Mouse (Mus musculus): ENCODE measurements around the gene Shc4. TPM values are rescaled to one million over a fixed set of nuclear protein-coding genes. Genes with fewer than 3 reads are reported as not detected.

Shc4 gene
- polyA plus RNA-seq, 1 experiment from 2014 or later = 2.8 TPM

DNA sequence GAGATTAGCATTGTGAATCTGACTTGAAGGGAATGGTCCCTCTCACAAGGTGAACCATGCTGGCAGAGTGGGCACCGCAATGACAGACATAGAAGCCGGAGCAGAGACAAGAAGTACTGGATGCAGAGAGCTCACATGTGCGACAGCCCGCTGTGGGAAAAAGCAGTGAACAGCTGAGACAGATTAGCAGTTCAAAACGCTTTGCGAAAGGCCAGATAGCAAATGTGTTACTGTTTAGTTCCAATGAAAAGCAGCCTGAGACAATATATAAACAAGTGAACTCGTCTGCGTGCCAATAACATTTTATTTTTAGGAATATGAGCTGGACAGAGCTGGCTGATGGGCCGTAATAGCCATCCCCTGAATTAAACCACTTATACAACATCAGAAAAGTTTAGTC is 42.1 kb downstream of the Shc4 start:
- Histone ChIP-seq H3K4me2 (no peak overlapping the region), H3K4me1 (replicated peaks) (peaks cover 10% of the 10 kb centered on the region), H3K27me3 (no peaks in the 10 kb centered on the region), H3K36me3 (no peaks in the 10 kb centered on the region), H3K27ac (no peak overlapping the region), H3K9me3 (no peaks in the 10 kb centered on the region), H3K9ac (no peak overlapping the region), H3K4me3 (no peak overlapping the region)
- 85% methylated on average over 9 of the region's 9 CpGs for WGBS
- no peak for ATAC-seq (ENCODE audit: low FRiP score)

DNA sequence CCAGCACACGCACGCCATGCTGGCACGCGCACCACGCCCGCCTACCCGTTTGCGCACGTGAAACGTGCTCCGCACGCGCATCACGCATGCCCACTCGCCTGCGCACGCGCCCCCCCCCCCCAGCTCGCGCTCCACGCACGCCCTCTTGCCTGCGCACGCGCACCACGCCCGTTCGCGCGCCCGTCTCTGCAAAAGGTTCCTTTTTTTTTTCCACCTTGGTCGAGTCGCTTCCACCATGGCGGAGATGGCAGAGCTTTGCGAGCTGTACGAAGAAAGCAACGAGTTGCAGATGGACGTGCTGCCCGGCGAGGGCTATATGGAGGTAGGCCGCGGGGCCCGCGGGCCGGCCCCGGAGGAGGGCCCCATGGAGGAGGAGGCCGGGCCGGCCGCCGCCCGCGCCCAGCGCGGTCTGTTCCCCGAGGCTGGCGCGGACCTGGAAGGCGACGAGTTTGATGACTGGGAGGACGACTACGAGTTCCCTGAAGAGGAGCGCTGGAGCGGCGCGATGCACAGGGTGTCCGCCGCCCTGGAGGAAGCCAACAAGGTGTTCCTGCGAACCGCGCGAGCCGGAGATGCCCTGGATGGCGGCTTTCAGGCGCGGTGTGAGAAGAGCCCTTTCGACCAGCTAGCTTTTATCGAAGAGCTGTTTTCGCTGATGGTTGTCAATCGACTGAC is 50.9 kb downstream of the Shc4 start, which contains the start of gene Eid1:
Eid1 (plus strand) TSS at position 139 of the 675 bp plus-strand sequence.
- under 1% methylated on average over 58 of the region's 79 CpGs for WGBS
- Histone ChIP-seq H3K36me3 (no peaks in the 10 kb centered on the region), H3K9me3 (no peaks in the 10 kb centered on the region), H3K9ac (peak within 1 kb of the TSS; percentile 95), H3K4me2 (peak within 1 kb of the TSS; percentile 68), H3K4me3 (peak within 1 kb of the TSS; percentile 81), H3K27me3 (no peaks in the 10 kb centered on the region), H3K27ac (peak within 1 kb of the TSS; percentile 98), H3K4me1 (replicated peaks) (peaks cover 13% of the 10 kb centered on the region)
- ATAC-seq (ENCODE audit: low FRiP score) = peak; percentile 94

DNA sequence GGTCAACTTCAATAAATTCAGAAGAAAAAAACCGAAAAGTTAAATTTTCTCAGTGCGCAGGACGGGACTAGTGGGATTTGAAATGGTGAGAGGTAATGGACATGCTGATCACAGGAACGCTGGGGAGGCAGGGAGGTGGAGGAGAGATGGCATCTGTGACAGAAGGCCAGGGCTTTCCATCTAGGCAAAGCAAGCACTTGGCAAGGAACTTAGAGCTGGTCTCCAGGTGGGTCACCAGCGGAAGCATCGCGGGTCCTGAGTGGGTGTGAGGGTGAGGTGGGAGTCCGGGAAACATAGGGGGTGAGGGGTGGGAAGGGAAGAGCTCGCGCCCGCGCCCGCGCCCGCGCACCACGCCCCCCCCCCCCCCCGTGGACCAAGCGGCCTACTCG is 51.4 kb downstream of the Shc4 start:
- ATAC-seq (ENCODE audit: low FRiP score) = no peak

DNA sequence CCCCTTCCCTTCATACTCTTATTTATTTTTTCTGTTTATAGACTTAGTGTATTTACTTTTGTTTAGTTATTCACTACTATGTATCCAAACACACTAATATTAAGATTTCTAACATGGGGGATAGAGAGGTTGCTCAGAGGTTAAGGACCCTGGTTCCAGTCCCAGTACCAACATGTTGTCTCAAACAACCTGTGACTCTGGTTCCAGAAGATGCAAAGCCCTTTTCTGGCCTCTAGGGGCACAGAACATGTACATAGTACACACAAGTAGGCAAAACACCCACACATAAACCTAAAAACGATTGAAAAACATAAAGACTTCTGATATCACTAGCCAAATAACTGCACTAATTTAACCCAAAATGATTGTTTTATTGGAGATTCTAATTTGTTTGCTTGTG is 53.1 kb downstream of the Shc4 start:
- no peak overlapping the region for H3K27ac ChIP-seq
- 61% methylated on average over 1 of the region's 1 CpGs for WGBS
- no peak overlapping the region for H3K4me2 ChIP-seq
- peaks cover 12% of the 10 kb centered on the region for H3K4me1 ChIP-seq (replicated peaks)
- H3K4me3 ChIP-seq = no peak overlapping the region
- ATAC-seq (ENCODE audit: low FRiP score) = no peak
- no peaks in the 10 kb centered on the region for H3K9me3 ChIP-seq
- no peak overlapping the region for H3K9ac ChIP-seq
- no peaks in the 10 kb centered on the region for H3K36me3 ChIP-seq
- no peaks in the 10 kb centered on the region for H3K27me3 ChIP-seq

More for the DNA sequence above, 51.4 kb downstream of the Shc4 start:
- Histone ChIP-seq H3K27ac (peak overlapping the region; percentile 98), H3K27me3 (no peaks in the 10 kb centered on the region), H3K4me1 (replicated peaks) (peaks cover 13% of the 10 kb centered on the region), H3K4me3 (peak overlapping the region; percentile 81), H3K9me3 (no peaks in the 10 kb centered on the region), H3K9ac (peak overlapping the region; percentile 95), H3K36me3 (no peaks in the 10 kb centered on the region), H3K4me2 (peak overlapping the region; percentile 68)
- 29% methylated on average over 8 of the region's 20 CpGs for WGBS

DNA sequence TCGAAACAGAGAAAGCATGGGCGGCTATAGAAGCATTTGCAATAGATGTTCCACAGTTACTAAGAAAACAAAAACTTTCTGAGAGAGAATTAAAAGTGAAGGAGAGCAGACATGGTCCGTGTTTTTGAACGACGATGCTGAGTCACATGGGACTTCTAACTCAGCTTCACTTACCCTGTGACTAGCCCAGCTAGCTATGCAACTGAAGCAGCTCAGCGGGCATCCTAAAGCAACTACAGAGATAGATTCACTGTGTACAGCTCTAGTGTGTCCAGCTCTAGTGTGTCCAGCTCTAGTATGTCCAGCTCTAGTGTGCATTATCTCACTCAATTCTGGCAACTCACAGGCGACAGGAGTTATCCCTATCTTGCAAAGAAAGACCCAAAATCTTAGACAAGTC is 56.2 kb downstream of the Shc4 start:
- Histone ChIP-seq H3K27me3 (no peaks in the 10 kb centered on the region), H3K27ac (no peak overlapping the region), H3K4me3 (no peak overlapping the region), H3K9me3 (no peaks in the 10 kb centered on the region), H3K36me3 (no peaks in the 10 kb centered on the region), H3K4me2 (no peak overlapping the region), H3K4me1 (replicated peaks) (peaks cover 9% of the 10 kb centered on the region), H3K9ac (no peak overlapping the region)
- no peak for ATAC-seq (ENCODE audit: low FRiP score)
- WGBS = 88% methylated on average over 7 of the region's 7 CpGs

DNA sequence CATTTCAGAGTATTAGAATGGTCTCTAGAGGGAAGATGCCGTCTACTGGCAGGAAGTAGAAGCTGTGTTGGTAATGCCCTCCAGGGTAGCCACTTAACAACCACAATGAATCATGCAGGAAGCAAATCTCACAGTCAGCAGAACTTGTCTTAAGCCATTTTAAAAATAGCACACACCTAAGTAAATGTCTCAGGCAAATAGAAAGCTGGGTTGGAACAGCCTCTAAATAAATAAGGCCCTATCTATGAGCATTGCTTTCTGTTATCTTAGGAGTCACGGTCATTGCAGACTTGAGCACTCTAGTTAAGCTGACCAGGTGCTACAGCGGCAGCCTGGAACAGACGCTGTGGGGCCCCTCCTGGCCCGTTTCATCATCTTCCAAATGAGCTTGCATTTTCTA is 56.8 kb downstream of the Shc4 start:
- H3K36me3 ChIP-seq = no peaks in the 10 kb centered on the region
- no peak overlapping the region for H3K27ac ChIP-seq
- peaks cover 9% of the 10 kb centered on the region for H3K4me1 ChIP-seq (replicated peaks)
- no peak overlapping the region for H3K4me3 ChIP-seq
- no peaks in the 10 kb centered on the region for H3K9me3 ChIP-seq
- H3K9ac ChIP-seq = no peak overlapping the region
- 77% methylated on average over 5 of the region's 5 CpGs for WGBS
- H3K4me2 ChIP-seq = no peak overlapping the region
- no peaks in the 10 kb centered on the region for H3K27me3 ChIP-seq
- ATAC-seq (ENCODE audit: low FRiP score) = no peak

DNA sequence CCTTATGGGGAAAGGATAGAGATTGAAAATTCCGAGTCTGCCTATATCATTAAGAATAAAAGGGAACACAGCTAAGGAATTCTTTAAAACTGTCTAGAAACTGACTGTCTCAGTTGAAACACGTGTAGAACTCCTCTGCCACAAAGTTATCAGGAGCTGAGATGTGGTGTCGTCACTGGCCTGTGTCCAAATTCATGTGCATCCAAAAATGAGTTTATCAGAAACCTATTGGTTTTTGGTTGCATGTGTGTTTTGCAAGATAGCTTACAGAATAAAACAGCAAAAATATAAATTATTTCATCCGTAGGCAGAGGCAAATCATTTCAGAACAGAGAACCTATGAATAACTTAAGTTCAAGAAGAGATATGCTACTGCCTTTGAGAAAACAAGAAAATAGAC is 57.3 kb downstream of the Shc4 start:
- 85% methylated on average over 4 of the region's 4 CpGs for WGBS

DNA sequence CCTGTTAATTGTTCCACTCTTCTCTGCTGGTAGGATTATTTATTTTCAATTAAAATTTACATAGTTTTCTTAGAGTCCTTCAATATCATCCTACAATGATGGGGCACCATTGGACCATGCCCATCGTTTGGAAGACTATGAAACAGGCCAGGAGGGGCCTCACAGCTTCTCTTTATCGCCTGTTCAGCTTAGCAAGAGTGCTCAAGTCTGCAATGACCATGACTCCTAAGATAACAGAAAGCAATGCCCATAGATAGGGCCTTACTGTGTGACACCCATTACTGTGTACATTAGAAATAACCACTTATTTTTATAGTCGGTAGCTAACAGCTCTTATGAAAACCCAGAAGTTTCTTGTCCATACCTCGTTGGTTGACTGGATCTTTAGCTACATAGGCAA is 58.0 kb downstream of the Shc4 start:
- ATAC-seq (ENCODE audit: low FRiP score) = no peak
- peaks cover 6% of the 10 kb centered on the region; the same call in 1 of the 2 replicates for H3K27me3 ChIP-seq
- WGBS = 91% methylated on average over 4 of the region's 4 CpGs
- no peaks in the 10 kb centered on the region for H3K9me3 ChIP-seq
- H3K27ac ChIP-seq = no peak overlapping the region
- H3K4me3 ChIP-seq = no peak overlapping the region
- no peaks in the 10 kb centered on the region for H3K36me3 ChIP-seq
- no peak overlapping the region for H3K9ac ChIP-seq
- peaks cover 10% of the 10 kb centered on the region for H3K4me1 ChIP-seq (replicated peaks)
- H3K4me2 ChIP-seq = no peak overlapping the region

More for the DNA sequence above, 57.3 kb downstream of the Shc4 start:
- Histone ChIP-seq H3K27ac (no peak overlapping the region), H3K4me1 (replicated peaks) (peaks cover 9% of the 10 kb centered on the region), H3K4me3 (no peak overlapping the region), H3K36me3 (no peaks in the 10 kb centered on the region), H3K9ac (no peak overlapping the region), H3K27me3 (no peaks in the 10 kb centered on the region), H3K9me3 (no peaks in the 10 kb centered on the region), H3K4me2 (no peak overlapping the region)
- no peak for ATAC-seq (ENCODE audit: low FRiP score)

DNA sequence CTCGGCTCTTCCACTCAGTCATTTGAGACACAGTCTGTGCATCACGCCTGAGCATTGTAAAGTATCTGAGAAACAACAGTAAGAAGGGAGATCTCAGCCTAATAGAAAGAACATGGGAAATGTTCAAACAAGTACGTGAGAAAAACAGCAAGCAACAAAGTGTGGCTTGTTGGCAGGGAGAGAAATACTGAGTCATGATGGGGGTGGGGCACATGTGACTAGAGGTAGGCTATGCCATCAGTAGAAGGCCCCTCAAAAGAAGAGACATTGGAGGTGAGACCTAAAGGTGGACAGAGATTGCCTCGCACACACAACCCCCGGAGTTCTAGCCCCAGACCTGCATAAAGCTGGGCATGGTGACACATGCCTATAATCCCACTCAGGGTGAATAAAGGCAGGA is 58.7 kb downstream of the Shc4 start:
- no peak for ATAC-seq (ENCODE audit: low FRiP score)
- Histone ChIP-seq H3K4me1 (replicated peaks) (peaks cover 16% of the 10 kb centered on the region), H3K27ac (no peak overlapping the region), H3K27me3 (peaks cover 6% of the 10 kb centered on the region; the same call in 1 of the 2 replicates), H3K9me3 (no peaks in the 10 kb centered on the region), H3K36me3 (no peaks in the 10 kb centered on the region), H3K4me3 (no peak overlapping the region), H3K9ac (no peak overlapping the region), H3K4me2 (no peak overlapping the region)
- 87% methylated on average over 5 of the region's 5 CpGs for WGBS

DNA sequence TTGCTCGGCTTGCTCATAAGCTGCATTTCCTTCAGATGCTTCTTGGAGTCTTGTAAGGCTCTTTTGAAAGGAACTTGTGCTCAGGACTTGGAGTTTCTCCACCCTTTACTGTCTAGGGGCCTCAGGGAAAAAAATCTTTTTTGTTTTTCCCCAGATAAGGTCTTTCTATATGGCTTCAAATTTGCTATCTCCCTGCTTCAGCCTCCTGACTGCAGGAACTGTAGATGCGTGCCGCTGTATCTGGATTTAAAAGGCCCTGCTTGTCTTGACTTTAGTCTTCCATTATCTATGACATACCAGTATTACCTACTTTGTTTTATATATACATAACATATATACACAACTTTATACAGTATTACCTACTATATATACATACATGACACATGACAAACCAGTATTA is 61.4 kb downstream of the Shc4 start:
- no peak overlapping the region for H3K4me3 ChIP-seq
- H3K27me3 ChIP-seq = peaks cover 6% of the 10 kb centered on the region; the same call in 1 of the 2 replicates
- no peaks in the 10 kb centered on the region for H3K9me3 ChIP-seq
- ATAC-seq (ENCODE audit: low FRiP score) = no peak
- H3K27ac ChIP-seq = no peak overlapping the region
- H3K4me1 ChIP-seq (replicated peaks) = peaks cover 16% of the 10 kb centered on the region
- H3K9ac ChIP-seq = no peak overlapping the region
- H3K4me2 ChIP-seq = no peak overlapping the region
- H3K36me3 ChIP-seq = no peaks in the 10 kb centered on the region
- 90% methylated on average over 3 of the region's 3 CpGs for WGBS

DNA sequence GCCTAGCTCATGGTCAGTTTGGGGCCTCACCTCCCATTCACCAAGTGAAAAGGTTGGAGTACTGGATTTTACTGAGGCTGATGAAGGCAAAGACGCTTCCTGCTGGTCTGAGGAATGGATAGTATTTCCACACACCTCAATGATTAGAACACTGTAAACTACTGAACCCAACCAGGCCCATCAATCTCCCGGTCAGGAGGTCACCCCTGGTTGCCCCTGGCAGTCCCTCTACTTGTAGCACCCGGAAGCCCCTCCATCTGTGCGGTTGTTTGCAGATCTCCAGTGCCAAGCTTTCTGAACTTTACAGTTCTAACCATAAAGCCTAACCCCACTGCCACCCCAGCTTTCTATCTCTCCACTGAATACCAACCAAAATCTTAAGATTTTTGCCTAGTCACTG is 62.8 kb downstream of the Shc4 start:
- no peak overlapping the region for H3K27ac ChIP-seq
- ATAC-seq (ENCODE audit: low FRiP score) = 0 out of 2 replicates have a peak, but pooled peaks have one; percentile 17
- peak overlapping the region; percentile 48 for H3K4me2 ChIP-seq
- 64% methylated on average over 4 of the region's 4 CpGs for WGBS
- H3K4me1 ChIP-seq (replicated peaks) = peaks cover 16% of the 10 kb centered on the region
- H3K4me3 ChIP-seq = no peak overlapping the region
- no peaks in the 10 kb centered on the region for H3K9me3 ChIP-seq
- 0 out of 2 replicates have a peak overlapping the region, but pooled peaks have one; percentile 35 for H3K9ac ChIP-seq
- peaks cover 6% of the 10 kb centered on the region; the same call in 1 of the 2 replicates for H3K27me3 ChIP-seq
- H3K36me3 ChIP-seq = no peaks in the 10 kb centered on the region

DNA sequence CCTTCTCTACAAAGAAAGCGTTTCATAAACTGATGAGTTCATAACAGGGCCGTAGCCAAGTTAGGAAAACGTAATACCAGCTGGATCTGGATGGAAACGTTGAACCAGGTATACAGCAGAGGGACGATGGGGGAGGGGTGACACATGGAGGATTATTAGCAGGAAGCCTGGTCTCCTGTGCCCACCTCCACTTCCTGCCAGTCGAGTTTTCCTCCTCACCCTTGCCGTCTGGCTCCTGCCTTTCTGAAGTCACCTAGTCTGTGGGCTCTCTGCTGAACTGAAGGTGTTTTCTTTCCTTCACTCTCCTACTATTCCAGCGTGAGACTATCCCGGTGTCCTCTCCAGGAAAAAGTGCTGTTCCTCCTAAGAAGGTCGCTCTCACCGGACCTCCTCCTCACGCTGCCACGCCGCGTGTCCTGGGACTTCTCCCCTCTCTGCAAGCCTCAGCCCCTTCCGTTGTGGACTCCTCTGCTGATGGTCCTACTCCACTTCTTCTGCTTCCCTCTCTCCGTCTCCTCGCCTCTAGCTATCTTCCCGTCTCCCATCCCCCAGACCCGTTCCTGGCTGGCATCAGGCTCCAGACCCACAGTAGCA is 63.3 kb downstream of the Shc4 start:
- Histone ChIP-seq H3K27ac (no peak overlapping the region; the same call in 1 of the 2 replicates), H3K4me2 (peak overlapping the region; percentile 48), H3K27me3 (peaks cover 6% of the 10 kb centered on the region; the same call in 1 of the 2 replicates), H3K4me3 (peak overlapping the region; percentile 23), H3K36me3 (no peaks in the 10 kb centered on the region), H3K9ac (peak overlapping the region; percentile 35; the same call in 1 of the 2 replicates), H3K4me1 (replicated peaks) (peaks cover 16% of the 10 kb centered on the region), H3K9me3 (no peaks in the 10 kb centered on the region)
- ATAC-seq (ENCODE audit: low FRiP score) = peak; percentile 77
- 47% methylated on average over 20 of the region's 20 CpGs for WGBS

Data from hindbrain, embryonic 13.5 days (tissue).